Mouse (Mus musculus): ENCODE measurements around the gene Gm42957. TPM values are rescaled to one million over a fixed set of nuclear protein-coding genes. Genes with fewer than 3 reads are reported as not detected.
"Not testable (repeated sequence)": the region's sequence is repeated elsewhere in the genome, so short reads cannot be mapped to it uniquely, and the experiment has no call there.

Gene Gm42957
- total RNA-seq, 2 experiments from 2014 or later: 0.14 to 0.15 TPM

GRCm38 (mm10) chr3:96599411-96599810, 35.9 kb upstream of the Gm42957 start:
- no peak overlapping the region for H3K4me3 ChIP-seq
- H3K27ac ChIP-seq: no peak overlapping the region
- no peak for TF ChIP-seq CTCF (IDR thresholded peaks at IDR 0.05)

GRCm38 (mm10) chr3:96600639-96601250, 34.5 kb upstream of the Gm42957 start, which contains the start of gene Lix1l:
TSS of gene Lix1l (plus strand) at chr3:96601149.
- Histone ChIP-seq H3K4me3 (peak within 1 kb of the TSS; percentile 90), H3K27ac (peak within 1 kb of the TSS; percentile 89)
- no peak for TF ChIP-seq CTCF (IDR thresholded peaks at IDR 0.05)
- peak; percentile 96 for DNase-seq
- intact Hi-C loops (cut with DNase I): loop anchor here (2.0 kb wide), 1 partner anchor 28 kb away; the partner anchor contains the start of gene Rbm8a

More at GRCm38 (mm10) chr3:96599411-96599810, 35.9 kb upstream of the Gm42957 start:
- intact Hi-C loops (cut with DNase I): loop anchor here (5.0 kb wide), 1 partner anchor 52 kb away; no protein-coding TSS in a partner anchor
- no peak for DNase-seq

DNA sequence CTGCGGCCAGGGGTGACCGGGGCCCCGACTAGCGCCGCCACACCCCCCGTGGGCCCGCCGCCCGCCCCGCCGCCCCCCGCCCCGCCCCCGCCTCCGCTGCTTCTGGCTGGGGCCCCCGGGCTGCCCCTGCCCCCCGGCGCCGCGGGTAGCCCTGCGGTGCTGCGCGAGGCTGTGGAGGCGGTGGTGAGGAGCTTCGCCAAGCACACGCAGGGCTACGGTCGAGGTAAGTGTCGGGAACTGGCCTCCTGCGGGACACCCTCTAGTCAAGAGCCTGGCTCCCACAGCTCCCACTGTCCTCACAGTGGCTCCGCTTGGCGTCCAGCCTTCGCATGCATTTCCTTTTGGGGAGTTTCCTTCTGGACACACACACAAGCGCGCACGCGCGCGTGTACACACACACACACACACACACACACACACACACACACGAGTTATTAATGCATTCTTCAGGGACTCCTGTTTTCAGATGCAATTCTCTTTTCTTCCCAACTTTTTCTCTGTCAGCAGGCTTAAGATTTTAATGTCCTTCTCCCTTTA, 34.0 kb upstream of the Gm42957 start:
- Histone ChIP-seq H3K4me3 (peak overlapping the region; percentile 90), H3K27ac (peak overlapping the region; percentile 89)
- intact Hi-C loops (cut with DNase I): loop anchor here (2.0 kb wide), 1 partner anchor 27 kb away; the partner anchor contains the start of gene Rbm8a
- peak; percentile 82 for DNase-seq
- TF ChIP-seq CTCF (IDR thresholded peaks at IDR 0.05): no peak

DNA sequence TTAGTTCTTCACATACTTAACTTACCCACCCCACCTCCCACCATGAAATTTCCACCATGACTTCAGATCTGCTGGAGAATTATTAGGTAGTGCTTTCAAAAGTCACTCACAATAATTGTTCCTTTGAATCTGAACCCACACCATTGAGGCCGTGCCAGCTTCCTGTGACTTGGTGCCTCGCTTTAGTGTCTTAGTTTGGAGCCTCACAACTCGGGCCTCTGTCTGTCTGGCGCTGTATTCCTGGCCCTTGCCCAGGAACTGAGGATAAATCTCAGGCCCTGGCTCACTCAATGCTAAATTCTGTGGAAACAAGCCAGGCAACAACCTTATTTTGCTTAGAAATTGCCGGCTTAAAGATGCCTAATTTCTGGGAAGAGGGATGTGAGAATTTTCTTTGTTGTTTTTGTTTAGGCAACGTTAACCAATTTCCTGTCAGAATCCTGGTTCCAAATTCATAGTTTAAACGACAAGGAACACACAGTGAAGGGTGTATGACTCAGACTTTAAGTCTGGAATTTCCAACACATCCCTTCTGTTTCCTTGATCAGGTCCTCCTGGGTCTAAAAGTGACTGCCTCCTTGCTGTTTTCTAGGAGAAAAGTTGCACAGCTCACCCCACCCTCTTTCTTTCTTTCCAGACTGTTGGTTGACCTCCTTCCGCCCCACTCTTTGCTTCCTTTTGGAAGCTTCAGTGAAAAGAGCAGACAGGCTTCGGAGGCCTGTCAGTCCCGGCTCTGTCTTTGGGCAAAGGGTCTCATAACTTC, 33.2 kb upstream of the Gm42957 start:
- intact Hi-C loops (cut with DNase I): loop anchor here (2.0 kb wide), 1 partner anchor 27 kb away; the partner anchor contains the start of gene Rbm8a
- Histone ChIP-seq H3K4me3 (peak overlapping the region; percentile 90), H3K27ac (peak overlapping the region; percentile 89)
- DNase-seq: peak; percentile 46
- no peak for TF ChIP-seq CTCF (IDR thresholded peaks at IDR 0.05)

DNA sequence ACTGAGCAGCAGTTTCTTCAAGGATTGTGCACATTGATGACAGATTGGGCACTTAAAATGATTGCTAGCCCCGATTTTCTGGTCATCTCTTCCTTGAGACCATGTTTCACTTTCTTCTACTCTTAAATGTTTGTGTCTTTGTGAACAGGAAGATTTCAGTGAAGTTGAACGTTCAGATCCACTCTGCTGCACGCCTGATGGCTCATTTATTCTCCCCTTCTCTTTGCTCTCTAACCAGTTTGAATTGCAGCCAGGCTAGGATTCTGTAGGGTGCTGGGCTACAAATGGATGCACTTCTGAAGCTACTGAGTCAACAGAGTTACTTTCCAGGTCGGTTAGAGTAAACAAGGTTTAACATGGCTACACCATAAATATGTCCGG, 32.6 kb upstream of the Gm42957 start:
- intact Hi-C loops (cut with DNase I): no loop called here
- peak overlapping the region; percentile 90 for H3K4me3 ChIP-seq
- H3K27ac ChIP-seq: peak overlapping the region; percentile 89
- no peak for DNase-seq
- TF ChIP-seq CTCF (IDR thresholded peaks at IDR 0.05): no peak

- TF ChIP-seq CTCF (IDR thresholded peaks at IDR 0.05): no peak
- Histone ChIP-seq H3K4me3 (peak overlapping the region; percentile 90), H3K27ac (peak overlapping the region; percentile 89)
- no peak for DNase-seq
- intact Hi-C loops (cut with DNase I): no loop called here
Observed at GRCm38 (mm10) chr3:96603311-96603710, 32.0 kb upstream of the Gm42957 start.

GRCm38 (mm10) chr3:96606007-96606406, 29.3 kb upstream of the Gm42957 start:
- H3K4me3 ChIP-seq; intact Hi-C loops (cut with DNase I); H3K27ac ChIP-seq; DNase-seq: not testable (repeated sequence)

DNA sequence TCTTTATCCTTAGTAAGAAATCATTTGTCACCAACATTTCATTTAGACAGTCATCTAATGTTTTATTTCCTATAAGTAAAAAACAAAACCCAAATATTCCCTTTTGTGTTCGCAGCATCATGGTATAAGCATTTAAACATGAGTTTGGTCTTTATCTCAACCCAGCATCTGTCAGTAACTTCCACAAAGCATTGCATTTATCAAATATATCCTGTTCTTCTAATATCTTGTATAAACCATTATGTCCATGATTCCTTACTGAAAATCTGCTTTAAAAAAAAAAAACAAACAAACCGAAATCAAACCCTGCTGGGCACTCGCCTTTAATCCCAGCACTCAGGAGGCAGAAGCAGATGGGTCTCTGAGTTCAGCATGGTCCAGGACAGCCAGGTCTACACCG, 28.7 kb upstream of the Gm42957 start:
- no peak for TF ChIP-seq CTCF (IDR thresholded peaks at IDR 0.05)
- DNase-seq: no peak
- intact Hi-C loops (cut with DNase I): no loop called here
- Histone ChIP-seq H3K4me3 (no peak overlapping the region), H3K27ac (no peak overlapping the region)

GRCm38 (mm10) chr3:96617941-96618340, 17.3 kb upstream of the Gm42957 start:
- TF ChIP-seq CTCF (IDR thresholded peaks at IDR 0.05): no peak
- no peak for DNase-seq
- H3K27ac ChIP-seq: no peak overlapping the region

GRCm38 (mm10) chr3:96623201-96623600, 12.1 kb upstream of the Gm42957 start:
- no peak overlapping the region for H3K4me3 ChIP-seq
- intact Hi-C loops (cut with DNase I): no loop called here
- TF ChIP-seq CTCF (IDR thresholded peaks at IDR 0.05): no peak

More at GRCm38 (mm10) chr3:96617941-96618340, 17.3 kb upstream of the Gm42957 start:
- no peak overlapping the region for H3K4me3 ChIP-seq
- intact Hi-C loops (cut with DNase I): no loop called here

GRCm38 (mm10) chr3:96629729-96630600, 5.3 kb upstream of the Gm42957 start, which contains the start of gene Rbm8a:
TSS of gene Rbm8a (plus strand) at chr3:96629933.
- TF ChIP-seq CTCF (IDR thresholded peaks at IDR 0.05): no peak
- peak within 1 kb of the TSS; percentile 82 for H3K4me3 ChIP-seq
- H3K27ac ChIP-seq: peak within 1 kb of the TSS; percentile 92
- intact Hi-C loops (cut with DNase I): loop anchor here (2.0 kb wide), 1 partner anchor 29 kb away; the partner anchor contains the start of gene Lix1l
- peak; percentile 96 for DNase-seq

More at GRCm38 (mm10) chr3:96623201-96623600, 12.1 kb upstream of the Gm42957 start:
- no peak overlapping the region for H3K27ac ChIP-seq
- DNase-seq: no peak

- no peak overlapping the region for H3K27ac ChIP-seq
- DNase-seq: no peak
- intact Hi-C loops (cut with DNase I): no loop called here
- TF ChIP-seq CTCF (IDR thresholded peaks at IDR 0.05): no peak
- H3K4me3 ChIP-seq: no peak overlapping the region
Observed at GRCm38 (mm10) chr3:96632058-96632457, 3.2 kb upstream of the Gm42957 start.
